Mouse (Mus musculus) neutrophil, adult 5-6 weeks (primary cell): Measurements from ENCODE around the gene Rnf114. TPM values are rescaled to one million over a fixed set of nuclear protein-coding genes. Genes with fewer than 3 reads are reported as not detected.

Experiments used
- ATAC-seq: fragments of 151-379, 151-347 bp; 2 replicates; pipeline ENCODE4 v1.8.0; 2017; ENCODE audit warnings: mild to moderate bottlenecking, moderate TSS enrichment; ENCODE audit not compliant: insufficient number of reproducible peaks, poor library complexity, low FRiP score, severe bottlenecking; ENCODE audit errors: extremely low read depth
- total RNA-seq: library from RNA; stranded (forward); fragments of 200-1000 nt; gene quantifications from 2 replicates; pipeline ENCODE4 v1.2.3, GENCODE M21; 2017

Rnf114 gene
- total RNA-seq, 1 experiment from 2014 or later = 86.2 TPM

GRCm38 (mm10) chr2:167551342-167551920, 59.0 kb downstream of the Rnf114 start:
- 0 out of 2 replicates have a peak, but pooled peaks have one; percentile 20 for ATAC-seq

- no peak for ATAC-seq
Observed at GRCm38 (mm10) chr2:167552292-167552691, 59.8 kb downstream of the Rnf114 start.

GRCm38 (mm10) chr2:167552927-167553402, 60.5 kb downstream of the Rnf114 start:
- no peak for ATAC-seq

- ATAC-seq = no peak
Observed at GRCm38 (mm10) chr2:167555766-167556165, 63.3 kb downstream of the Rnf114 start.

GRCm38 (mm10) chr2:167559413-167559812, 67.0 kb downstream of the Rnf114 start:
- no peak for ATAC-seq

- no peak for ATAC-seq
Observed at GRCm38 (mm10) chr2:167562101-167562500, 69.7 kb downstream of the Rnf114 start.

- no peak for ATAC-seq
Observed at GRCm38 (mm10) chr2:167563035-167563434, 70.6 kb downstream of the Rnf114 start.

- no peak for ATAC-seq
Observed at GRCm38 (mm10) chr2:167563703-167564102, 71.3 kb downstream of the Rnf114 start.

- no peak for ATAC-seq
Observed at GRCm38 (mm10) chr2:167564551-167565311, 72.3 kb downstream of the Rnf114 start.

- no peak for ATAC-seq
Observed at GRCm38 (mm10) chr2:167565312-167565656, 72.8 kb downstream of the Rnf114 start.

- no peak for ATAC-seq
Observed at GRCm38 (mm10) chr2:167565682-167566081, 73.2 kb downstream of the Rnf114 start.

Other genes with a start within 250 kb of the Rnf114 start
- gene B4galt5, start 143.5 kb upstream of the Rnf114 start, total RNA-seq = 42.5 and 50.4 TPM in 2 replicates
- 43.5 and 52.9 TPM in 2 replicates for gene Slc9a8, start 70.9 kb upstream of the Rnf114 start, total RNA-seq
- 9.5 and 9.7 TPM in 2 replicates for gene Spata2, start 242 bp downstream of the Rnf114 start, total RNA-seq
- 2.9 and 3.1 TPM in 2 replicates for gene Snai1, start 45.5 kb downstream of the Rnf114 start, total RNA-seq
- gene Ube2v1, start 139.4 kb downstream of the Rnf114 start, total RNA-seq = 55.2 and 67.3 TPM in 2 replicates
- not detected in 2 replicates for gene Gm20431, start 168.9 kb downstream of the Rnf114 start, total RNA-seq
- gene Cebpb, start 196.3 kb downstream of the Rnf114 start, total RNA-seq = 160 and 183 TPM in 2 replicates
- gene Tmem189, start 197.2 kb downstream of the Rnf114 start, total RNA-seq = 76.0 and 90.2 TPM in 2 replicates